Mouse (Mus musculus): Measurements from ENCODE around the gene Tanc1. TPM values are rescaled to one million over a fixed set of nuclear protein-coding genes. Genes with fewer than 3 reads are reported as not detected.

Gene Tanc1
- polyA plus RNA-seq, 1 experiment from 2014 or later: 14.4 TPM

GRCm38 (mm10) chr2:59821044-59821443, 209.2 kb downstream of the Tanc1 start:
- WGBS: 85% methylated on average over 2 of the region's 2 CpGs
- ATAC-seq (ENCODE audit: insufficient read depth, low FRiP score, low TSS enrichment): no peak
- Histone ChIP-seq H3K36me3 (ENCODE audit: control insufficient read depth, insufficient read depth, low read length) (no peaks in the 10 kb centered on the region), H3K9ac (ENCODE audit: low read length) (no peak overlapping the region), H3K27ac (ENCODE audit: low read depth, low read length) (no peak overlapping the region), H3K4me2 (ENCODE audit: low read depth) (no peak overlapping the region), H3K4me3 (ENCODE audit: low read depth, low read length) (no peak overlapping the region), H3K9me3 (ENCODE audit: control insufficient read depth, low read length) (no peaks in the 10 kb centered on the region), H3K27me3 (ENCODE audit: control insufficient read depth, insufficient read depth, low read length) (no peaks in the 10 kb centered on the region), H3K4me1 (ENCODE audit: control insufficient read depth, insufficient read depth, low read length) (no peaks in the 10 kb centered on the region)
- DNase-seq (ENCODE audit: low spot score): no peak

GRCm38 (mm10) chr2:59824289-59824688, 212.4 kb downstream of the Tanc1 start:
- Histone ChIP-seq H3K4me3 (ENCODE audit: low read depth, low read length) (no peak overlapping the region), H3K27ac (ENCODE audit: low read depth, low read length) (no peak overlapping the region), H3K9me3 (ENCODE audit: control insufficient read depth, low read length) (no peaks in the 10 kb centered on the region), H3K4me2 (ENCODE audit: low read depth) (no peak overlapping the region), H3K9ac (ENCODE audit: low read length) (no peak overlapping the region), H3K4me1 (ENCODE audit: control insufficient read depth, insufficient read depth, low read length) (peaks cover 12% of the 10 kb centered on the region), H3K27me3 (ENCODE audit: control insufficient read depth, insufficient read depth, low read length) (no peaks in the 10 kb centered on the region), H3K36me3 (ENCODE audit: control insufficient read depth, insufficient read depth, low read length) (no peaks in the 10 kb centered on the region)
- 79% methylated on average over 8 of the region's 8 CpGs for WGBS
- ATAC-seq (ENCODE audit: insufficient read depth, low FRiP score, low TSS enrichment) (no peak), DNase-seq (ENCODE audit: low spot score) (no peak)

GRCm38 (mm10) chr2:59825380-59825779, 213.5 kb downstream of the Tanc1 start:
- Histone ChIP-seq H3K9me3 (ENCODE audit: control insufficient read depth, low read length) (no peaks in the 10 kb centered on the region), H3K4me2 (ENCODE audit: low read depth) (no peak overlapping the region), H3K4me1 (ENCODE audit: control insufficient read depth, insufficient read depth, low read length) (peaks cover 20% of the 10 kb centered on the region), H3K36me3 (ENCODE audit: control insufficient read depth, insufficient read depth, low read length) (no peaks in the 10 kb centered on the region), H3K27me3 (ENCODE audit: control insufficient read depth, insufficient read depth, low read length) (no peaks in the 10 kb centered on the region), H3K4me3 (ENCODE audit: low read depth, low read length) (no peak overlapping the region), H3K9ac (ENCODE audit: low read length) (no peak overlapping the region), H3K27ac (ENCODE audit: low read depth, low read length) (no peak overlapping the region)
- 80% methylated on average over 4 of the region's 4 CpGs for WGBS
- ATAC-seq (ENCODE audit: insufficient read depth, low FRiP score, low TSS enrichment): no peak
- DNase-seq (ENCODE audit: low spot score): no peak

GRCm38 (mm10) chr2:59828103-59828655, 216.3 kb downstream of the Tanc1 start:
- H3K4me3 ChIP-seq (ENCODE audit: low read depth, low read length): no peak overlapping the region
- no peaks in the 10 kb centered on the region for H3K36me3 ChIP-seq (ENCODE audit: control insufficient read depth, insufficient read depth, low read length)
- no peak for DNase-seq (ENCODE audit: low spot score)
- H3K9me3 ChIP-seq (ENCODE audit: control insufficient read depth, low read length): no peaks in the 10 kb centered on the region
- no peak overlapping the region for H3K27ac ChIP-seq (ENCODE audit: low read depth, low read length)
- ATAC-seq (ENCODE audit: insufficient read depth, low FRiP score, low TSS enrichment): no peak
- peaks cover 20% of the 10 kb centered on the region for H3K4me1 ChIP-seq (ENCODE audit: control insufficient read depth, insufficient read depth, low read length)
- WGBS: 75% methylated on average over 11 of the region's 11 CpGs
- no peak overlapping the region for H3K9ac ChIP-seq (ENCODE audit: low read length)
- no peak overlapping the region for H3K4me2 ChIP-seq (ENCODE audit: low read depth)
- H3K27me3 ChIP-seq (ENCODE audit: control insufficient read depth, insufficient read depth, low read length): no peaks in the 10 kb centered on the region

GRCm38 (mm10) chr2:59828777-59829508, 217.1 kb downstream of the Tanc1 start:
- Histone ChIP-seq H3K9me3 (ENCODE audit: control insufficient read depth, low read length) (no peaks in the 10 kb centered on the region), H3K4me3 (ENCODE audit: low read depth, low read length) (no peak overlapping the region), H3K27me3 (ENCODE audit: control insufficient read depth, insufficient read depth, low read length) (no peaks in the 10 kb centered on the region), H3K36me3 (ENCODE audit: control insufficient read depth, insufficient read depth, low read length) (no peaks in the 10 kb centered on the region), H3K4me2 (ENCODE audit: low read depth) (no peak overlapping the region), H3K9ac (ENCODE audit: low read length) (no peak overlapping the region), H3K27ac (ENCODE audit: low read depth, low read length) (0 out of 2 replicates have a peak overlapping the region, but pooled peaks have one; percentile 4), H3K4me1 (ENCODE audit: control insufficient read depth, insufficient read depth, low read length) (peaks cover 20% of the 10 kb centered on the region)
- 38% methylated on average over 14 of the region's 14 CpGs for WGBS
- no peak for ATAC-seq (ENCODE audit: insufficient read depth, low FRiP score, low TSS enrichment)
- peak; percentile 59 for DNase-seq (ENCODE audit: low spot score)

GRCm38 (mm10) chr2:59829718-59830117, 217.9 kb downstream of the Tanc1 start:
- Histone ChIP-seq H3K4me3 (ENCODE audit: low read depth, low read length) (no peak overlapping the region), H3K27me3 (ENCODE audit: control insufficient read depth, insufficient read depth, low read length) (no peaks in the 10 kb centered on the region), H3K9ac (ENCODE audit: low read length) (no peak overlapping the region), H3K36me3 (ENCODE audit: control insufficient read depth, insufficient read depth, low read length) (no peaks in the 10 kb centered on the region), H3K4me1 (ENCODE audit: control insufficient read depth, insufficient read depth, low read length) (peaks cover 20% of the 10 kb centered on the region), H3K9me3 (ENCODE audit: control insufficient read depth, low read length) (no peaks in the 10 kb centered on the region), H3K4me2 (ENCODE audit: low read depth) (no peak overlapping the region), H3K27ac (ENCODE audit: low read depth, low read length) (0 out of 2 replicates have a peak overlapping the region, but pooled peaks have one; percentile 4)
- ATAC-seq (ENCODE audit: insufficient read depth, low FRiP score, low TSS enrichment) (peak; percentile 49; the same call in 1 of the 2 replicates), DNase-seq (ENCODE audit: low spot score) (no peak)
- WGBS: 81% methylated on average over 7 of the region's 7 CpGs

GRCm38 (mm10) chr2:59830151-59830550, 218.3 kb downstream of the Tanc1 start:
- no peak overlapping the region for H3K9ac ChIP-seq (ENCODE audit: low read length)
- H3K4me3 ChIP-seq (ENCODE audit: low read depth, low read length): no peak overlapping the region
- H3K36me3 ChIP-seq (ENCODE audit: control insufficient read depth, insufficient read depth, low read length): no peaks in the 10 kb centered on the region
- 38% methylated on average over 9 of the region's 9 CpGs for WGBS
- DNase-seq (ENCODE audit: low spot score) (peak; percentile 55), ATAC-seq (ENCODE audit: insufficient read depth, low FRiP score, low TSS enrichment) (no peak; the same call in 1 of the 2 replicates)
- no peaks in the 10 kb centered on the region for H3K27me3 ChIP-seq (ENCODE audit: control insufficient read depth, insufficient read depth, low read length)
- H3K4me1 ChIP-seq (ENCODE audit: control insufficient read depth, insufficient read depth, low read length): peaks cover 20% of the 10 kb centered on the region
- no peak overlapping the region for H3K4me2 ChIP-seq (ENCODE audit: low read depth)
- H3K9me3 ChIP-seq (ENCODE audit: control insufficient read depth, low read length): no peaks in the 10 kb centered on the region
- H3K27ac ChIP-seq (ENCODE audit: low read depth, low read length): no peak overlapping the region

GRCm38 (mm10) chr2:59830940-59831339, 219.1 kb downstream of the Tanc1 start:
- ATAC-seq (ENCODE audit: insufficient read depth, low FRiP score, low TSS enrichment) (no peak), DNase-seq (ENCODE audit: low spot score) (no peak)
- no peak overlapping the region for H3K27ac ChIP-seq (ENCODE audit: low read depth, low read length)
- H3K9ac ChIP-seq (ENCODE audit: low read length): no peak overlapping the region
- peaks cover 20% of the 10 kb centered on the region for H3K4me1 ChIP-seq (ENCODE audit: control insufficient read depth, insufficient read depth, low read length)
- 94% methylated on average over 5 of the region's 5 CpGs for WGBS
- no peaks in the 10 kb centered on the region for H3K9me3 ChIP-seq (ENCODE audit: control insufficient read depth, low read length)
- no peak overlapping the region for H3K4me2 ChIP-seq (ENCODE audit: low read depth)
- no peaks in the 10 kb centered on the region; the same call in 1 of the 2 replicates for H3K36me3 ChIP-seq (ENCODE audit: control insufficient read depth, insufficient read depth, low read length)
- H3K4me3 ChIP-seq (ENCODE audit: low read depth, low read length): no peak overlapping the region
- no peaks in the 10 kb centered on the region for H3K27me3 ChIP-seq (ENCODE audit: control insufficient read depth, insufficient read depth, low read length)

GRCm38 (mm10) chr2:59831831-59832230, 220.0 kb downstream of the Tanc1 start:
- H3K9me3 ChIP-seq (ENCODE audit: control insufficient read depth, low read length): no peaks in the 10 kb centered on the region
- WGBS: 87% methylated on average over 7 of the region's 7 CpGs
- ATAC-seq (ENCODE audit: insufficient read depth, low FRiP score, low TSS enrichment): no peak

More at GRCm38 (mm10) chr2:59831831-59832230, 220.0 kb downstream of the Tanc1 start:
- Histone ChIP-seq H3K4me3 (ENCODE audit: low read depth, low read length) (no peak overlapping the region), H3K9ac (ENCODE audit: low read length) (no peak overlapping the region), H3K27me3 (ENCODE audit: control insufficient read depth, insufficient read depth, low read length) (no peaks in the 10 kb centered on the region), H3K4me1 (ENCODE audit: control insufficient read depth, insufficient read depth, low read length) (peaks cover 20% of the 10 kb centered on the region), H3K36me3 (ENCODE audit: control insufficient read depth, insufficient read depth, low read length) (no peaks in the 10 kb centered on the region; the same call in 1 of the 2 replicates), H3K27ac (ENCODE audit: low read depth, low read length) (no peak overlapping the region), H3K4me2 (ENCODE audit: low read depth) (no peak overlapping the region)
- DNase-seq (ENCODE audit: low spot score): no peak

All from neural tube, embryonic 11.5 days (tissue).